Mouse (Mus musculus): ENCODE results near the gene Garnl3.

- TF ChIP-seq CTCF (IDR thresholded peaks at IDR 0.05; ENCODE audit: control insufficient read depth, insufficient read depth, insufficient replicate concordance, low read depth, low read length) (no peak; the same call in 1 of the 2 replicates), POLR2A (IDR thresholded peaks at IDR 0.05; ENCODE audit: control insufficient read depth, low read depth, low read length) (no peak)
These were observed 176.9 kb downstream of the Garnl3 start for GRCm38 (mm10) chr2:32954581-32954980.
